Mouse (Mus musculus): ENCODE results near the gene Npas3. TPM values are rescaled to one million over a fixed set of nuclear protein-coding genes. Genes with fewer than 3 reads are reported as not detected.

Gene Npas3
- polyA plus RNA-seq, 1 experiment from 2014 or later: 4.1 TPM

DNA sequence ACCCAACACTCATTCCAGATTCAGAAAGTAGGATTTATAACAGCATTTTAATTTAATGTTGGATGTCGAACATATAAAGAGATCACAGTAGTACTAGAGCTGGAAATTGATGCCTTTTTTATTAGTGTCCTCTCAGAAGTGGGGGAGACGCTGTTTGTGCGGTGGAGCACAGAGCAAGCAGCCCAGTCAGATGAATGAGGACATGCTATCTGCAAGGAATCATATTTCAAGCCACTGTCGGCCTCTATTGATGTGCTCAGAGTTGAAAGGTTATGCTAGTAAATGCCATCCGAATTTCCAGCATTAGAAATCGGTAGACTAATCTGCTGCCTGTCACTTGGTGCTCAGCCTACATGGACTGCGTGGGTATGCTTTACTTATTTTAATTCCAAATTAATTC is 590.1 kb downstream of the Npas3 start:
- peaks cover 15% of the 10 kb centered on the region for H3K4me1 ChIP-seq
- 23% methylated on average over 7 of the region's 7 CpGs for WGBS
- ATAC-seq (ENCODE audit: insufficient number of reproducible peaks, low FRiP score, low TSS enrichment, low read depth): no peak

DNA sequence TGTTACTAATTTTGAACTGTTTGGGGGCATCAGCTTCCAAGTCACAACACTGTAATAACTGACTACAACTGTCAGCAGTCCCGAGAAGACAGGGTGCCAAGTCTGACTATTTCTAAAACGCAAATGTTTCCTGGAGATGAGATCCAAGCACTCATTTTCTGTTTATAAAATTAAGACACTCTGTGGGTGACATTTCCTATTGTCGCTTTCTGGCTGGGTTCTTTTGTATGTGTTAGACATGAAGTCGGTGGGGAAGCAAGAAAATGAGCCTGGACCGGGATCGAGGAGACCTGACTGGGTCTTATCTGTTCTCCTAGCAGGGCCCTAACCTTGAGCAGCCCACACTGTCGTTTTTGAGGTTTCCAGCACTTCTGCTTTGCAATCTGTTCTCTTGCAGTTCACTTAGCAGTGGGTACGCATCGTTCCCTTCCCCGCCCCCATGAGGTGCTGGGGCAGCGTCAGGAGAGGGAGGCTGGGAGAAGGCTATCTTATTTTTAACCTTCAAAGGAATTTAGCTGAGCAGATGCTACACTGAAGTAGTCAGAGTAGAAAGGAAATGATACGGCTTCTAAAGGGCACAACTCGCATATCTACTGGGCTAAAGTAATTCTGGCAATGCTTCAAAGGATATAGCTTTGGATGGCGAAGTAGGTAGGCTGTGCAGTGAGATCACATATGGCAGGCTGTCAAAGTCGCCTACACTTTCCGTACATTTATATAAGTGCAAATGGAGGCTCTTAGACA is 593.6 kb downstream of the Npas3 start:
- H3K4me3 ChIP-seq (replicated peaks): no peak overlapping the region
- WGBS: 59% methylated on average over 16 of the region's 16 CpGs
- peaks cover 3% of the 10 kb centered on the region; the same call in 1 of the 2 replicates for H3K27me3 ChIP-seq
- no peaks in the 10 kb centered on the region for H3K9me3 ChIP-seq (replicated peaks)
- H3K4me2 ChIP-seq (replicated peaks): no peak overlapping the region
- no peak overlapping the region for H3K27ac ChIP-seq (replicated peaks)
- H3K9ac ChIP-seq: no peak overlapping the region
- no peaks in the 10 kb centered on the region for H3K36me3 ChIP-seq
- ATAC-seq (ENCODE audit: insufficient number of reproducible peaks, low FRiP score, low TSS enrichment, low read depth): no peak
- peaks cover 19% of the 10 kb centered on the region for H3K4me1 ChIP-seq

More for the DNA sequence above, 590.1 kb downstream of the Npas3 start:
- Histone ChIP-seq H3K4me2 (replicated peaks) (no peak overlapping the region), H3K9ac (no peak overlapping the region), H3K27me3 (no peaks in the 10 kb centered on the region), H3K36me3 (no peaks in the 10 kb centered on the region), H3K4me3 (replicated peaks) (no peak overlapping the region), H3K9me3 (replicated peaks) (no peaks in the 10 kb centered on the region), H3K27ac (replicated peaks) (no peak overlapping the region)

DNA sequence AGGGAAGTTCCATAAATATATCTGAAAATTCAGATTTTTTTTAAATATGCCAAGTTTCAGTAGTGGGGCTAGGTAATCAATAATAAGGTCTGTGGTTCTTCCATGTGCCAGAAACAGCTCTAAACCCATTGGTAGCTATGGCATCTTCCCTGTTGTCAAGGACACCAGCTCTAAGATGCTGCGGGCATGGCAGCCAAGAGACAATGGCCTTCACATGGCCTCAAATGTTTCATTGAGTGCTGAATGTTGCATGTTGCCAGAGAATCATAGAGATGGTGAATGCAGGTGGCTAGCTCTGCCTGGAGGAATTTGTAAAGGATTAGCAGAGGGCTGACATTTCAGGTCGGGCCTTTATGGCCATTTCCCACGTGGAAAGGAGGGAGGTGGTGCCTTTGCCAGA is 595.1 kb downstream of the Npas3 start:
- H3K36me3 ChIP-seq: no peaks in the 10 kb centered on the region
- no peak overlapping the region for H3K4me2 ChIP-seq (replicated peaks)
- no peak overlapping the region for H3K9ac ChIP-seq
- ATAC-seq (ENCODE audit: insufficient number of reproducible peaks, low FRiP score, low TSS enrichment, low read depth): no peak
- peaks cover 3% of the 10 kb centered on the region; the same call in 1 of the 2 replicates for H3K27me3 ChIP-seq
- peaks cover 13% of the 10 kb centered on the region for H3K4me1 ChIP-seq
- H3K27ac ChIP-seq (replicated peaks): no peak overlapping the region
- no peak overlapping the region for H3K4me3 ChIP-seq (replicated peaks)
- no peaks in the 10 kb centered on the region for H3K9me3 ChIP-seq (replicated peaks)
- WGBS: 55% methylated on average over 3 of the region's 3 CpGs

DNA sequence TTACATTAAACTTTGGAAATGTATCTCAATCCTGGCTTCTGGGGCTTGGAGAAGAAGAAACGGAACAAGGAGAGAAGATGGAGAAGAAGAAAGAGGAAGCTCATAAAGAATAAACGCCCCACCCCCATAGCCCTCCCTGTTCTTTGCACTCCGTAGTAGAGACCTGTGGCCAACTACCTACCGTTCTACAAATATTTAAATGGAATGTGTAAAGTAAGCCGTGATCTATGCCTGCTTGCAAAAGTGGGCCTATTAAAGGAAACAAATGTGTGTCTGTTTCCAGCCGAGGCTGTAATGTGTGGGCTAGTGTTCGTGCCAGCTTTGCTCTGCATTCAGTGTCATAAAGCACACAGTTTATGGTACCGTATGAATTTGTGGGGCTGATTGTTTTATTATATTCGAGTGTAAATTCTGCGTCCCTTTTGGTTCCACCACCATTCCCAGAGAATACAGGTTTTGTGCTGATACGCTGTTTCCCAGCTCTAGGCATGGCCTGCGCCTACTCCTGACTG is 597.7 kb downstream of the Npas3 start:
- ATAC-seq (ENCODE audit: insufficient number of reproducible peaks, low FRiP score, low TSS enrichment, low read depth): no peak

DNA sequence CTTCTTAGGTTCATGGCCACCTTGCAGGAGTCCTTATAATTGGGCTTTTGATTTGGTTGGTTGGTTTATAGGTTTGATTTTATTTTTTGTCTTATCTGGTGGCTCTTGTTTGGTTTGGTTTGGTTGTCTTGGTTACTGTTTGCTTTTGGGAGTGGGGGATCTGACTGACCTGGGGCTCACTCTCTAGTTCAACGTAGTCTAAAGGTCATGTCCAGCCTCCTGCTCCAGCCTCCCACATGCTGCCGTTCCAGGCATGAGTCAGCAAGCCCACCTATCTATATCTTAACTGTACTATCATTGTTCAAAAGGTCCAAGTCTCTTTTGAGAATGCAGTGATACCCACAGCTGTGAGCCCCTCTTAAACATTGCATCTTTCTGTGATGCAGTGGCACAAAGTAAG is 600.8 kb downstream of the Npas3 start:
- Histone ChIP-seq H3K9ac (no peak overlapping the region), H3K4me3 (replicated peaks) (no peak overlapping the region), H3K27me3 (peaks cover 3% of the 10 kb centered on the region; the same call in 1 of the 2 replicates), H3K27ac (replicated peaks) (no peak overlapping the region), H3K9me3 (replicated peaks) (no peaks in the 10 kb centered on the region), H3K36me3 (no peaks in the 10 kb centered on the region), H3K4me1 (peaks cover 4% of the 10 kb centered on the region; the same call in 1 of the 2 replicates), H3K4me2 (replicated peaks) (no peak overlapping the region)
- no peak for ATAC-seq (ENCODE audit: insufficient number of reproducible peaks, low FRiP score, low TSS enrichment, low read depth)
- WGBS: 86% methylated on average over 2 of the region's 2 CpGs

More for the DNA sequence above, 597.7 kb downstream of the Npas3 start:
- no peaks in the 10 kb centered on the region for H3K9me3 ChIP-seq (replicated peaks)
- no peak overlapping the region for H3K27ac ChIP-seq (replicated peaks)
- no peak overlapping the region for H3K4me2 ChIP-seq (replicated peaks)
- peaks cover 11% of the 10 kb centered on the region; the same call in 1 of the 2 replicates for H3K4me1 ChIP-seq
- no peak overlapping the region for H3K9ac ChIP-seq
- H3K36me3 ChIP-seq: no peaks in the 10 kb centered on the region
- H3K27me3 ChIP-seq: peaks cover 3% of the 10 kb centered on the region; the same call in 1 of the 2 replicates
- no peak overlapping the region for H3K4me3 ChIP-seq (replicated peaks)
- WGBS: 64% methylated on average over 12 of the region's 12 CpGs

DNA sequence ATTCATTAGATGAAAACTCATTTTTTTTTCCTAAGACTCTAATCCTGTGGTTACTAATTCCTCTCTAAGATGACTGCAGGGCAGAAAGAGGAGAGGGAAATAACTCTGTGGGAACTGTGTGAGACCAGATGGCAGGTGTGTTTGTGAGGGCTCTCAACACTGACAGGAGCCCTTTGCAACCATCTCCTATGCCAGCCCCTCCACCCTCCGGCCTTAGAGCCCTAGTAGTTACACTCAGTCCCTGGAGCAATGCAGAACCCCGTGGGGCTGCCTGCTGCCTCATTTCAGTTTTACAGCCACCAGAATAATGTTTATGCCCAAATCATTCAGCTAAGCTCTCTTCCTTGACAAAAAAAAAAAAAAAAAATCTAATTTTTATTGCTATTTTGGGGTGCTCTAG is 604.0 kb downstream of the Npas3 start:
- 67% methylated on average over 2 of the region's 2 CpGs for WGBS
- no peak overlapping the region for H3K27ac ChIP-seq (replicated peaks)
- H3K27me3 ChIP-seq: no peaks in the 10 kb centered on the region
- no peak for ATAC-seq (ENCODE audit: insufficient number of reproducible peaks, low FRiP score, low TSS enrichment, low read depth)
- H3K9ac ChIP-seq: no peak overlapping the region
- no peak overlapping the region for H3K4me2 ChIP-seq (replicated peaks)
- no peak overlapping the region for H3K4me3 ChIP-seq (replicated peaks)
- H3K4me1 ChIP-seq: no peaks in the 10 kb centered on the region
- no peaks in the 10 kb centered on the region for H3K9me3 ChIP-seq (replicated peaks)
- no peaks in the 10 kb centered on the region for H3K36me3 ChIP-seq

DNA sequence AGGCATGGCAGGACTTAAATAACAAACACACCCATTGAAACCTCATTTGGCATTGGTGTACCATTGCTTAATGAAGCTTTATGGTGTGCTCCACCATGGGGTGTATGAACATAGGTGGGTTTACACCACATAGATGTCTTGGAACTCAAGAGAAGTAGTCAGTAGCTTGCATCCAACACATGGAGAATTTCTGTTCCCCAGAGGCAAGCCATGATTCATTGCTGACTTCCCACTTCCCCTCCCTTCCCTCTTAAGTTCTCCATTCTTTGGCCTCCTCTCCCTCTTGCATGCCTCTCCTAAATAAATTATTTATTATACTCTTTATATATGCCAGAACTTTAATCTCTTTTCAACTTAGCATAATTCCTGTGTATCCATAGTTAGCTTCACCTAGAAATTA is 611.7 kb downstream of the Npas3 start:
- H3K4me1 ChIP-seq: no peaks in the 10 kb centered on the region
- no peaks in the 10 kb centered on the region for H3K36me3 ChIP-seq
- H3K9me3 ChIP-seq (replicated peaks): no peaks in the 10 kb centered on the region
- H3K4me3 ChIP-seq (replicated peaks): no peak overlapping the region
- no peak for ATAC-seq (ENCODE audit: insufficient number of reproducible peaks, low FRiP score, low TSS enrichment, low read depth)
- H3K9ac ChIP-seq: no peak overlapping the region
- H3K27me3 ChIP-seq: no peaks in the 10 kb centered on the region
- H3K4me2 ChIP-seq (replicated peaks): no peak overlapping the region
- no peak overlapping the region for H3K27ac ChIP-seq (replicated peaks)

- H3K4me2 ChIP-seq (replicated peaks): no peak overlapping the region
- WGBS: 63% methylated on average over 6 of the region's 6 CpGs
- no peak for ATAC-seq (ENCODE audit: insufficient number of reproducible peaks, low FRiP score, low TSS enrichment, low read depth)
- H3K4me3 ChIP-seq (replicated peaks): no peak overlapping the region
- no peaks in the 10 kb centered on the region for H3K27me3 ChIP-seq
- H3K36me3 ChIP-seq: no peaks in the 10 kb centered on the region
- H3K27ac ChIP-seq (replicated peaks): no peak overlapping the region
- no peaks in the 10 kb centered on the region for H3K4me1 ChIP-seq
- H3K9me3 ChIP-seq (replicated peaks): no peaks in the 10 kb centered on the region
- H3K9ac ChIP-seq: no peak overlapping the region
Observed at GRCm38 (mm10) chr12:53862281-53862680, 613.8 kb downstream of the Npas3 start.

DNA sequence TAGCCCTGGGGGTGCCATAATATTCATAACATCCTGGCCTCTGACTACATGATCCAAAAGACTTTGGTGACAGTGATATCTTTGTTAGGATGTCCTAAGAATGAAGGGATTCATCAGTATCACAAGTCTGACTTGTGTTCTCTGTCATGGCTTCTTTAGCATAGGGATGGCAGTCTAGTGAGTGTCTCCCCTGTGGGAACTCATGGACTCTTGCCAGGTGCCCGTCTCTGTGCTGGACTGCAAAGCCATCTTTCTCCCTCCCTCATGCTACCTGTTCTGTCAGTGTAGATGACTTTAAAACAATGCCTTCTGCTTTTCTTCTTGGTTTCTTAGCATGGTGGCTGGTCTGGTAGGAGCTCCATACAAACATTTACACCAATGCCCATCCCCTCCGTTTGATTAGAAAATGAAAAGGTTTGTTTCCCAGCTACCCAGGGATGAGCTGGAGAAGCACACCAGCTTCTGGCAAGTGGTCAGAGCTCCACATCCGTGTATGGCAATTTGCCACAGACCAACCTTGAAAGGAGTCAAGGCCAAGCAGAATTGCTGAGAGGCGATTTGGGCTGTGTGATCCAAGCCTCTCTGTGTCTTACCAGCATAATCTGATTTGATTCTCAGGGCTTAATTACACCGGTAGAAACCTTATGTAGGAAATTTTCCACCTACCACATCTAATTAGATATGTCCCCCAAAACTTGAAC is 616.1 kb downstream of the Npas3 start:
- ATAC-seq (ENCODE audit: insufficient number of reproducible peaks, low FRiP score, low TSS enrichment, low read depth): no peak
- H3K9me3 ChIP-seq (replicated peaks): no peaks in the 10 kb centered on the region
- H3K4me3 ChIP-seq (replicated peaks): no peak overlapping the region
- H3K27me3 ChIP-seq: no peaks in the 10 kb centered on the region
- H3K9ac ChIP-seq: no peak overlapping the region
- H3K4me2 ChIP-seq (replicated peaks): no peak overlapping the region
- H3K27ac ChIP-seq (replicated peaks): no peak overlapping the region
- no peaks in the 10 kb centered on the region for H3K36me3 ChIP-seq
- WGBS: 53% methylated on average over 5 of the region's 5 CpGs
- H3K4me1 ChIP-seq: no peaks in the 10 kb centered on the region

- no peaks in the 10 kb centered on the region for H3K27me3 ChIP-seq
- no peaks in the 10 kb centered on the region for H3K4me1 ChIP-seq
- H3K9me3 ChIP-seq (replicated peaks): no peaks in the 10 kb centered on the region
- H3K36me3 ChIP-seq: no peaks in the 10 kb centered on the region
- H3K27ac ChIP-seq (replicated peaks): no peak overlapping the region
- H3K4me3 ChIP-seq (replicated peaks): no peak overlapping the region
- no peak for ATAC-seq (ENCODE audit: insufficient number of reproducible peaks, low FRiP score, low TSS enrichment, low read depth)
- H3K4me2 ChIP-seq (replicated peaks): no peak overlapping the region
- 57% methylated on average over 2 of the region's 2 CpGs for WGBS
- H3K9ac ChIP-seq: no peak overlapping the region
Observed at GRCm38 (mm10) chr12:53865691-53866090, 617.2 kb downstream of the Npas3 start.

- Histone ChIP-seq H3K27ac (replicated peaks) (no peak overlapping the region), H3K4me2 (replicated peaks) (no peak overlapping the region), H3K4me1 (no peaks in the 10 kb centered on the region), H3K36me3 (no peaks in the 10 kb centered on the region), H3K9me3 (replicated peaks) (no peaks in the 10 kb centered on the region), H3K4me3 (replicated peaks) (no peak overlapping the region), H3K27me3 (no peaks in the 10 kb centered on the region), H3K9ac (no peak overlapping the region)
- WGBS: 45% methylated on average over 4 of the region's 4 CpGs
- no peak for ATAC-seq (ENCODE audit: insufficient number of reproducible peaks, low FRiP score, low TSS enrichment, low read depth)
Observed at GRCm38 (mm10) chr12:53869981-53870380, 621.5 kb downstream of the Npas3 start.
